Comparison of ENCODE assay signal across 8 mouse cellular contexts in the genomic region with DNA sequence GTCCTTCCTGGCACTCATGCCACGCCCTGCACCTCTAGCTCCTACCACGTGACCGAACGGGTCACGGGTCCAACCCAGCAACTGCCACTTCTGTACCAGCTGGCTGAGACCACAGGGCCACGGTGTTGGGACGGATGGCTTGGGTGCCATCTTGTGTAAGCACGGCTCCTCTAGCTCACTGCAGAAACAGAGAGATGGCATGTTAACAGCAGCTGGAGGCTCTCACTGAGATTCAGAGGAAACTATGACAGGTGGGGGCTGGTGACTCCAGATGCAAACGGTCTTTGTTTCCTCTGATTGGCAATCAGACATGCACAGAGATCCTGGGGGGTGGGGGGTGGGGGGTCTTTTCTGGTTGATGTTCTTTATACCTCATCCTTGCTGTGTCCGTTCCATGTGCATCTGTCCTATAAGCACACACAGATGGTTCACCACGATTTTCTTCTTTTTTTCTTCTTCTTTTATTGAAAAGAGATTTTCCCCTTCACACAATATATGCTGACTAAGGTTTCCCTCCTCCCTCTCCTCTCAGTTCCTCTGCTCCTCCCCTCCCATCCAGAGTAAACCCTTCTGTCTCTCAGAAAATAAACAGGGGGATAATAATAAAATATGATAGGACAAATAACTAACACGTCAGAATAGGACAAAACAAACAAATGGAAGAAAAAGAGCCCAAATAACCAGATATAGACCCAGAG. TPM values are rescaled to one million over a fixed set of nuclear protein-coding genes. Genes with fewer than 3 reads are reported as not detected.
DNase-seq lines count a peak whose midpoint lies in the region; ATAC-seq and TF ChIP-seq lines count a peak whose summit lies in the region.
"Had no signal": no experiment of that assay in that cellular context is flagged by ENCODE, and none has a peak within 500 bp of the region (broad histone marks: within the 10 kb centered on the region; RNA-seq: fewer than 3 reads in every experiment).

No protein-coding gene starts in this region.

- 0 out of 2 replicates have a peak, but pooled peaks have one; percentile 5 for ATAC-seq in lung, postnatal 0 days
- peak; percentile 20; the same call in 1 of the 2 replicates for ATAC-seq in common myeloid progenitor, adult 5-6 weeks (replicated peaks; ENCODE audit: low read depth, poor library complexity, severe bottlenecking)

- no peak for DNase-seq in lung, postnatal 0 days (ENCODE audit: low spot score)
- no peak for DNase-seq in lung, adult 2 months
- DNase-seq in lung, postnatal 36 days = peak; percentile 53
- peak; percentile 84 for DNase-seq in thymus, postnatal 0 days (ENCODE audit: low spot score)
- DNase-seq in adrenal gland, postnatal 36 days = no peak
- no peak for DNase-seq in right cerebral cortex, postnatal 4 days
- DNase-seq: layer of hippocampus, adult 9-11 months had no signal

- H3K36me3 ChIP-seq in lung, postnatal 0 days (ENCODE audit: insufficient read depth, low read length) = no peaks in the 10 kb centered on the region

- 0 out of 2 replicates have a peak, but pooled peaks have one; percentile 4 for TF ChIP-seq CTCF in lung, postnatal 0 days (IDR thresholded peaks at IDR 0.05)
- no peak for TF ChIP-seq CTCF in lung, adult 2 months (IDR thresholded peaks at IDR 0.05; ENCODE audit: insufficient read depth, low read length)

- no peaks in the 10 kb centered on the region for H3K27me3 ChIP-seq in lung, postnatal 0 days (replicated peaks; ENCODE audit: insufficient read depth, low read length)

- no peaks in the 10 kb centered on the region; the same call in 1 of the 2 replicates for H3K4me1 ChIP-seq in lung, postnatal 0 days (ENCODE audit: insufficient read depth, low read depth, low read length)
- H3K4me1 ChIP-seq in lung, adult 2 months (ENCODE audit: control insufficient read depth, insufficient read depth, low read length) = peaks cover 18% of the 10 kb centered on the region

- 64% methylated on average over 12 of the region's 12 CpGs for WGBS in lung, postnatal 0 days
- WGBS in lung, adult 2 months = 49% methylated on average over 12 of the region's 12 CpGs

- H3K27ac ChIP-seq in lung, postnatal 0 days (ENCODE audit: low read length) = no peak overlapping the region

- no peak overlapping the region for H3K9ac ChIP-seq in lung, postnatal 0 days (replicated peaks; ENCODE audit: low read depth)

- no peak for TF ChIP-seq POLR2A in lung, adult 2 months (IDR thresholded peaks at IDR 0.05; ENCODE audit: borderline replicate concordance, extremely low read depth, low read depth, low read length)

- H3K4me2 ChIP-seq in lung, postnatal 0 days (replicated peaks; ENCODE audit: low read depth, low read length) = no peak overlapping the region

- no peak overlapping the region for H3K4me3 ChIP-seq in lung, postnatal 0 days (ENCODE audit: low read depth, low read length)
- H3K4me3 ChIP-seq in lung, adult 2 months (replicated peaks; ENCODE audit: extremely low read depth, low read depth, low read length) = no peak overlapping the region

- no peak for TF ChIP-seq EP300 in lung, postnatal 0 days (IDR thresholded peaks at IDR 0.05)

- H3K9me3 ChIP-seq in lung, postnatal 0 days (ENCODE audit: low read length) = no peaks in the 10 kb centered on the region

RNA-seq across cellular contexts. Expression of gene Lrch1, which starts 25.5 kb away (rescaled TPM):
- polyA plus RNA-seq in lung, postnatal 0 days (2015; fragmentation: Nextera tagmentation; extraction: Ambion mirVana) = 13.5 and 15.3 TPM in 2 replicates
- polyA plus RNA-seq in lung, adult 2 months (2012; rRNA removed) = 21.9 and 22.6 TPM in 2 replicates
- total RNA-seq in common myeloid progenitor, adult 5-6 weeks (2017) = 15.9 and 16.8 TPM in 2 replicates
- polyA plus RNA-seq in thymus, postnatal 0 days (2015; fragmentation: Nextera tagmentation; extraction: Ambion mirVana) = 25.1 and 25.5 TPM in 2 replicates
- total RNA-seq in adrenal gland, postnatal 36 days (2021) = 10 to 100 TPM; 12.4 to 13.7 TPM

Comparison
In these comparisons a context has a peak if more than half of its experiments do, and no peak if none do; other contexts are left out.
1. DNase-seq: peak in lung, postnatal 36 days (single experiment) and thymus, postnatal 0 days (single experiment); none in lung, postnatal 0 days (single experiment), lung, adult 2 months (single experiment), adrenal gland, postnatal 36 days (0 of 2) and right cerebral cortex, postnatal 4 days (single experiment).